Mouse (Mus musculus): ENCODE results near the gene Olfr250. TPM values are rescaled to one million over a fixed set of nuclear protein-coding genes. Genes with fewer than 3 reads are reported as not detected.
"Not testable (repeated sequence)": the region's sequence is repeated elsewhere in the genome, so short reads cannot be mapped to it uniquely, and the experiment has no call there.

Olfr250 gene
- total RNA-seq (2014; rRNA removed) (not detected in 2 replicates), polyA plus RNA-seq (2012; rRNA removed) (not detected in 2 replicates)

DNA sequence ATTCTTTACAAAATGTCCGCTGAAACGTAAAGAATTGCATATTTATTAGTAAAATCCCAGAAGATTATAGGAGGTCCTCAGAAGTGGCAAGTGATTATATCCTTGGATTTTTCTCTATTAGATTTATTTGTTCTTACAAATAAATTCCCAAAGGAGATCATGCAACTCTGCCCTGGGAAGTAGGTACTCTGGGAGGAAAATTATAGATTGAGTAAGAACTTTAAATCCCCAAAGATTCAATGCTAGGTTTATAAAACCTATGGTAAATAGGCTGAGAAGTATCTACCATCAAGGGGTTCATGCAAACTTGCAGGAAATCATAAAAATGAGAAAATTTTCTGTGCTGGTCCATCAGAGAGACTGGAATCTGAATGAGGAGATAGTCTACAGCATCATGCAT lies at the start of gene Olfr250:
Gene Olfr250 (plus strand): TSS at position 301 of the 400 bp plus-strand sequence.
- no peak for TF ChIP-seq POLR2A (IDR thresholded peaks at IDR 0.05; ENCODE audit: extremely low read depth, insufficient read depth, low read length)
- TF ChIP-seq CTCF (IDR thresholded peaks at IDR 0.05; ENCODE audit: low read depth, low read length): no peak
- Histone ChIP-seq H3K27ac (replicated peaks; ENCODE audit: insufficient read depth, low read depth, low read length) (no peak within 1 kb of the TSS), H3K36me3 (ENCODE audit: control insufficient read depth, insufficient read depth, low read length) (no peaks in the 10 kb centered on the region), H3K4me3 (ENCODE audit: insufficient read depth, low read depth, low read length) (no peak within 1 kb of the TSS), H3K4me1 (ENCODE audit: control insufficient read depth, insufficient read depth, low read length) (no peaks in the 10 kb centered on the region), H3K79me2 (ENCODE audit: control insufficient read depth, insufficient read depth, low read length) (no peaks in the 10 kb centered on the region), H3K9ac (ENCODE audit: low read depth, low read length) (no peak within 1 kb of the TSS), H3K27me3 (ENCODE audit: control insufficient read depth, insufficient read depth, low read length) (no peaks in the 10 kb centered on the region)
- WGBS: 80% methylated on average over 2 of the region's 2 CpGs
- DNase-seq (ENCODE audit: extremely low read depth, low read depth, low spot score): no peak

DNA sequence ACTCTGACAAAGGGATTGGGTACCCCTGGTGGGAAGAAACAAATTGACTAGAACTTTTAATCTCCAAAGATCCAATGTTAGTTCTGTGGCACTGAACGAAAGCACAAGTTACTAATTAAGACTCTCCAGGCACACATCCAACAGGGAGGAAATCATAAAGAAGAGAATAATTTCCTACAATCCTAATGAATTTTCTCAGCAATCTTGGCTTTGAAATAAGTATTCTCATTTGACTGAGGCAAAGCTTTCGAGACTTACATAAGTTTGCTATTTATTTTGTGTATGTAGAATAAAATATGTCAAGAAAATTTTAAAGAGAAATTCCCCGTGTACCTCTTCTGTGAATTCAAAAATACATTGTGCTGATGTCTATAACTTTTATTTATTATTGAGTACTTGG lies 37.9 kb upstream of the Olfr250 start, which contains the start of gene Olfr25:
Gene Olfr25 (plus strand): TSS at position 301 of the 400 bp plus-strand sequence.
- Histone ChIP-seq H3K36me3 (ENCODE audit: control insufficient read depth, insufficient read depth, low read length) (no peaks in the 10 kb centered on the region), H3K27ac (replicated peaks; ENCODE audit: insufficient read depth, low read depth, low read length) (no peak within 1 kb of the TSS), H3K4me1 (ENCODE audit: control insufficient read depth, insufficient read depth, low read length) (no peaks in the 10 kb centered on the region), H3K9ac (ENCODE audit: low read depth, low read length) (no peak within 1 kb of the TSS), H3K4me3 (ENCODE audit: insufficient read depth, low read depth, low read length) (no peak within 1 kb of the TSS), H3K27me3 (ENCODE audit: control insufficient read depth, insufficient read depth, low read length) (no peaks in the 10 kb centered on the region), H3K79me2 (ENCODE audit: control insufficient read depth, insufficient read depth, low read length) (no peaks in the 10 kb centered on the region)
- TF ChIP-seq CTCF (IDR thresholded peaks at IDR 0.05; ENCODE audit: low read depth, low read length) (no peak), POLR2A (IDR thresholded peaks at IDR 0.05; ENCODE audit: extremely low read depth, insufficient read depth, low read length) (no peak)
- WGBS: 66% methylated on average over 3 of the region's 3 CpGs
- DNase-seq (ENCODE audit: extremely low read depth, low read depth, low spot score): no peak

DNA sequence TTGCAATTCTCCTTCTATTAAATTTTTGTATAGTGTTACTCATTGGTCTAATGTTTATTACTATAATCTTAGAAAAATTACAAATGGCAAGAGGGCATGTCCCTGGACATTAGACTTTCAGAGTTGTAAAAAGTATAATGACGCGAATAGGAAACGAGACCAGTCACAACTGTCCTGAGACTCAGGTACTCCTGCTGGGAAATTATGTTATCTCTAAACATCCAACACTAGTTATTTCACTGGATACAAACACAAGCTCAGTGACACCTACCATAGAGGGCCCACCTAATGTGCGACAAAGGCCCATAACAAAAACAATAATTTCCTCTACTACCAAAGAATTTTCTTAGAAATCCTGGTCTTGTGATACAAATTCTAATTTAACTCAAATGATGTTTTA lies 18.6 kb upstream of the Olfr250 start, which contains the start of gene Olfr898:
Gene Olfr898 (plus strand): TSS at position 301 of the 400 bp plus-strand sequence.
- H3K79me2 ChIP-seq (ENCODE audit: control insufficient read depth, insufficient read depth, low read length): no peaks in the 10 kb centered on the region
- no peak for TF ChIP-seq POLR2A (IDR thresholded peaks at IDR 0.05; ENCODE audit: extremely low read depth, insufficient read depth, low read length)
- no peak for TF ChIP-seq CTCF (IDR thresholded peaks at IDR 0.05; ENCODE audit: low read depth, low read length)
- H3K27me3 ChIP-seq (ENCODE audit: control insufficient read depth, insufficient read depth, low read length): no peaks in the 10 kb centered on the region
- H3K36me3 ChIP-seq (ENCODE audit: control insufficient read depth, insufficient read depth, low read length): no peaks in the 10 kb centered on the region
- no peaks in the 10 kb centered on the region for H3K4me1 ChIP-seq (ENCODE audit: control insufficient read depth, insufficient read depth, low read length)
- H3K27ac ChIP-seq (replicated peaks; ENCODE audit: insufficient read depth, low read depth, low read length): no peak within 1 kb of the TSS
- no peak within 1 kb of the TSS for H3K4me3 ChIP-seq (ENCODE audit: insufficient read depth, low read depth, low read length)
- WGBS: 93% methylated on average over 4 of the region's 4 CpGs
- no peak for DNase-seq (ENCODE audit: extremely low read depth, low read depth, low spot score)
- no peak within 1 kb of the TSS for H3K9ac ChIP-seq (ENCODE audit: low read depth, low read length)

DNA sequence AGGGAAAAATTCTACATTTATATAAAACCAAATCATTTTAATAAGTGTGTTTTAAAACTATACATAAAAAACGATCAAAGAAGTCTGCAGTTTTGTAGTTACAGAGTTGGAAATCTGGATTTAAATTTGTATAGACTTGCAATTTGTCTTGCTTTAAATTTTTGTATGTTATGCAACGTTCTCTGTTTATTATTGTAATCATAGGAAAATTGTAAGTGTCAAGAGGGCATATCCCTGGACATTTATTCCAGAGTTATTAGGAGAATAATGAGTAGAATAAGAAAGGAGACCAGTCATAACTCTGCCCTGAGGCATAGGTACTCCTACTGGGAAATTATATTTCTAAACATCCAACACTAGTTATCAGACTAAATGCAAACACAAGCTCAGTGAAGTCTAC lies 10.1 kb downstream of the Olfr250 start, which contains the start of gene Olfr251:
Gene Olfr251 (plus strand): TSS at position 301 of the 400 bp plus-strand sequence.
- no peaks in the 10 kb centered on the region for H3K36me3 ChIP-seq (ENCODE audit: control insufficient read depth, insufficient read depth, low read length)
- H3K4me3 ChIP-seq (ENCODE audit: insufficient read depth, low read depth, low read length): no peak within 1 kb of the TSS
- H3K27me3 ChIP-seq (ENCODE audit: control insufficient read depth, insufficient read depth, low read length): no peaks in the 10 kb centered on the region
- no peaks in the 10 kb centered on the region for H3K79me2 ChIP-seq (ENCODE audit: control insufficient read depth, insufficient read depth, low read length)
- H3K4me1 ChIP-seq (ENCODE audit: control insufficient read depth, insufficient read depth, low read length): no peaks in the 10 kb centered on the region
- no peak within 1 kb of the TSS for H3K9ac ChIP-seq (ENCODE audit: low read depth, low read length)
- TF ChIP-seq CTCF (IDR thresholded peaks at IDR 0.05; ENCODE audit: low read depth, low read length) (no peak), POLR2A (IDR thresholded peaks at IDR 0.05; ENCODE audit: extremely low read depth, insufficient read depth, low read length) (no peak)
- WGBS: 44% methylated on average over 2 of the region's 2 CpGs
- DNase-seq (ENCODE audit: extremely low read depth, low read depth, low spot score): no peak
- H3K27ac ChIP-seq (replicated peaks; ENCODE audit: insufficient read depth, low read depth, low read length): no peak within 1 kb of the TSS

- no peak within 1 kb of the TSS for H3K4me3 ChIP-seq (ENCODE audit: insufficient read depth, low read depth, low read length)
- H3K36me3 ChIP-seq (ENCODE audit: control insufficient read depth, insufficient read depth, low read length): no peaks in the 10 kb centered on the region
- no peak for DNase-seq (ENCODE audit: extremely low read depth, low read depth, low spot score)
- no peaks in the 10 kb centered on the region for H3K4me1 ChIP-seq (ENCODE audit: control insufficient read depth, insufficient read depth, low read length)
- H3K9ac ChIP-seq (ENCODE audit: low read depth, low read length): no peak within 1 kb of the TSS
- H3K79me2 ChIP-seq (ENCODE audit: control insufficient read depth, insufficient read depth, low read length): no peaks in the 10 kb centered on the region
- no peaks in the 10 kb centered on the region for H3K27me3 ChIP-seq (ENCODE audit: control insufficient read depth, insufficient read depth, low read length)
- no peak within 1 kb of the TSS for H3K27ac ChIP-seq (replicated peaks; ENCODE audit: insufficient read depth, low read depth, low read length)
- 73% methylated on average over 1 of the region's 1 CpGs for WGBS
- TF ChIP-seq CTCF (IDR thresholded peaks at IDR 0.05; ENCODE audit: low read depth, low read length): no peak
- TF ChIP-seq POLR2A (IDR thresholded peaks at IDR 0.05; ENCODE audit: extremely low read depth, insufficient read depth, low read length): no peak
Observed at GRCm38 (mm10) chr9:38401398-38401797, 34.7 kb downstream of the Olfr250 start, which contains the start of gene Olfr147. TSS of gene Olfr147 (plus strand) at chr9:38401698.

DNA sequence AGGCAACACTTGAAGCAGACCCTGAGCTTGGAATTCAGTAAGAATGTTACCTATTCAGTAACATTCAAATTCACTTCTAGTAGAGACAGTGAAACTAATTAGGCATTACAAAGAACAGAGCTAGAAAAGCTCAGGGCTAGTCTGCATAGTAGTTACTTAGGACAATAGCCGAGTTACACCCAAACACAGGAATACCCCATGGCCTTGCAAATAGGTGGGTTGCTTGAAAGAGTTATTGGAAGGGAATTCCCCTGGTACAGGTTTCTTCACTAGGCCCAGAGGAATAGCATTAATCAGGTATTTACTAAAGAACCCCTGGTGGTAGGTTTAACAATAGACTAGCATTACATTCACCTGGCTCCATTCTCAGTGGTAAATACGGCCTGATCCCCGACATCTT lies 40.8 kb downstream of the Olfr250 start:
- H3K36me3 ChIP-seq (ENCODE audit: control insufficient read depth, insufficient read depth, low read length); DNase-seq (ENCODE audit: extremely low read depth, low read depth, low spot score); H3K79me2 ChIP-seq (ENCODE audit: control insufficient read depth, insufficient read depth, low read length); H3K4me3 ChIP-seq (ENCODE audit: insufficient read depth, low read depth, low read length); H3K27me3 ChIP-seq (ENCODE audit: control insufficient read depth, insufficient read depth, low read length); H3K9ac ChIP-seq (ENCODE audit: low read depth, low read length); H3K27ac ChIP-seq (replicated peaks; ENCODE audit: insufficient read depth, low read depth, low read length); H3K4me1 ChIP-seq (ENCODE audit: control insufficient read depth, insufficient read depth, low read length): not testable (repeated sequence)
- 84% methylated on average over 3 of the region's 3 CpGs for WGBS

GRCm38 (mm10) chr9:38413502-38413901 lies 46.8 kb downstream of the Olfr250 start:
- 91% methylated on average over 14 of the region's 14 CpGs for WGBS

More at GRCm38 (mm10) chr9:38413502-38413901, 46.8 kb downstream of the Olfr250 start:
- not testable (repeated sequence) for H3K9ac ChIP-seq (ENCODE audit: low read depth, low read length); DNase-seq (ENCODE audit: extremely low read depth, low read depth, low spot score); H3K4me1 ChIP-seq (ENCODE audit: control insufficient read depth, insufficient read depth, low read length); H3K36me3 ChIP-seq (ENCODE audit: control insufficient read depth, insufficient read depth, low read length); H3K79me2 ChIP-seq (ENCODE audit: control insufficient read depth, insufficient read depth, low read length); H3K27me3 ChIP-seq (ENCODE audit: control insufficient read depth, insufficient read depth, low read length); H3K27ac ChIP-seq (replicated peaks; ENCODE audit: insufficient read depth, low read depth, low read length); H3K4me3 ChIP-seq (ENCODE audit: insufficient read depth, low read depth, low read length)

Data from liver, adult 2 months (tissue).